ENCODE assay signal across 1 mouse cellular context in genomic region chr4:41738256-41738603, GRCm38 (mm10).
TF ChIP-seq lines count a peak whose summit lies in the region.

No protein-coding gene starts in this region.

TF ChIP-seq in MEL, 35 proteins besides CTCF, POLR2A, EP300 and RAD21:
- TF ChIP-seq TBP (IDR thresholded peaks at IDR 0.05; ENCODE audit: low read depth, low read length) (no peak), MEF2A (IDR thresholded peaks at IDR 0.05; ENCODE audit: extremely low read depth, insufficient replicate concordance, low read depth, low read length, poor library complexity, severe bottlenecking) (no peak), MXI1 (IDR thresholded peaks at IDR 0.05; ENCODE audit: low read depth, low read length) (no peak), NELFE (IDR thresholded peaks at IDR 0.05; ENCODE audit: low read depth, low read length) (no peak), TCF12 (IDR thresholded peaks at IDR 0.05; ENCODE audit: low read depth, low read length) (no peak), GABPA (IDR thresholded peaks at IDR 0.05; ENCODE audit: low read depth, low read length) (no peak), MYC (IDR thresholded peaks at IDR 0.05; ENCODE audit: low read depth, low read length) (no peak), ZMIZ1 (IDR thresholded peaks at IDR 0.05; ENCODE audit: low read depth, low read length) (no peak), ZNF384 (IDR thresholded peaks at IDR 0.05; ENCODE audit: low read depth, low read length) (no peak), CHD1 (IDR thresholded peaks at IDR 0.05; ENCODE audit: low read depth, low read length) (no peak), USF1 (IDR thresholded peaks at IDR 0.05; ENCODE audit: low read depth, low read length) (no peak), MAZ (IDR thresholded peaks at IDR 0.05; ENCODE audit: low read depth, low read length) (no peak), GATA1 (IDR thresholded peaks at IDR 0.05; ENCODE audit: low read depth, low read length) (no peak), SMC3 (IDR thresholded peaks at IDR 0.05; ENCODE audit: low read depth, low read length) (no peak), MAX (IDR thresholded peaks at IDR 0.05; ENCODE audit: low read length) (no peak), KAT2A (conservative IDR thresholded peaks at IDR 0.05; ENCODE audit: low read depth, low read length) (no peak), BHLHE40 (IDR thresholded peaks at IDR 0.05; ENCODE audit: borderline replicate concordance, low read depth, low read length) (no peak), SIN3A (IDR thresholded peaks at IDR 0.05; ENCODE audit: low read length) (no peak)
TF ChIP-seq in MEL: peak in this region for 0.
